ENCODE assay signal across 8 mouse cellular contexts in the genomic region with DNA sequence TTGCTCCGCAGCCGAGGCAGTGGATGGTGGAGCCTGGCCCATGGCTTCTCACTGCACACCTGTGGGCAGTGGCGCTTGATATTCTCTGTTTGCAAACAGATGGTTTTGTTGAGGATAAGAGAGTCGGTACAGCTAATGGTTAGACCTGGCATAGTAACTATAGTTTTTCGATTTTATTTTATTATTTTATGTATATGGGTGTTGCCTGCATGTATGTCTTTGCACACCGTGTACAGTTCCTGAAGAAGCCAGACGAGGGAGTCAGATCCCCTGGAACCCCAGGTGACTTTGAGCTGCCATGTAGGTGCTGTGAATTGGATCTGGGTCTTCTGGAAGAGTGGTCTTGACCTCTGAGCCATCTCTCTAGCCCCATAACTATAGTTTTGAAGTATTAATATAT. TPM values are rescaled to one million over a fixed set of nuclear protein-coding genes. Genes with fewer than 3 reads are reported as not detected.
DNase-seq lines count a peak whose midpoint lies in the region; ATAC-seq lines count a peak whose summit lies in the region.

No protein-coding gene starts in this region.

- peak; percentile 54 for DNase-seq in cerebellum, adult 9-10 months
- DNase-seq in cerebellum, postnatal 25 days = no peak
- DNase-seq in lung, postnatal 4 days = no peak
- DNase-seq in limb, embryonic 10.5 days (ENCODE audit: low spot score) = no peak
- DNase-seq in left cerebral cortex, postnatal 4 days = no peak
- no peak for DNase-seq in kidney, adult 18-20 months

- peak overlapping the region; percentile 37 for H3K4me3 ChIP-seq in lung, embryonic 15.5 days
- no peak overlapping the region for H3K4me3 ChIP-seq in limb, embryonic 10.5 days
- no peak overlapping the region for H3K4me3 ChIP-seq in stomach, embryonic 14.5 days (ENCODE audit: low read depth, low read length)

- no peaks in the 10 kb centered on the region for H3K9me3 ChIP-seq in lung, embryonic 15.5 days
- H3K9me3 ChIP-seq in limb, embryonic 10.5 days (replicated peaks) = no peaks in the 10 kb centered on the region
- H3K9me3 ChIP-seq in stomach, embryonic 14.5 days (ENCODE audit: control insufficient read depth, low read depth, low read length) = no peaks in the 10 kb centered on the region

- no peak for ATAC-seq in lung, embryonic 15.5 days (ENCODE audit: borderline replicate concordance, extremely low read depth, low FRiP score, low TSS enrichment)
- ATAC-seq in stomach, embryonic 14.5 days (ENCODE audit: insufficient number of reproducible peaks, insufficient read depth, low FRiP score, low read depth) = no peak

- peaks cover 97% of the 10 kb centered on the region for H3K4me1 ChIP-seq in lung, embryonic 15.5 days
- H3K4me1 ChIP-seq in limb, embryonic 10.5 days = peaks cover 61% of the 10 kb centered on the region
- H3K4me1 ChIP-seq in stomach, embryonic 14.5 days (ENCODE audit: control insufficient read depth, insufficient read depth, low read length) = peaks cover 63% of the 10 kb centered on the region

- intact Hi-C loops in left cerebral cortex, postnatal 4 days (cut with DNase I) = no loop called here

- peak overlapping the region; percentile 65 for H3K4me2 ChIP-seq in lung, embryonic 15.5 days
- H3K4me2 ChIP-seq in stomach, embryonic 14.5 days (replicated peaks; ENCODE audit: low read depth, low read length) = peak overlapping the region; percentile 44

- 80% methylated on average over 7 of the region's 7 CpGs for WGBS in lung, embryonic 15.5 days
- WGBS in limb, embryonic 10.5 days = 88% methylated on average over 7 of the region's 7 CpGs
- WGBS in stomach, embryonic 14.5 days = 85% methylated on average over 7 of the region's 7 CpGs

- H3K9ac ChIP-seq in lung, embryonic 15.5 days = peak overlapping the region; percentile 41
- no peak overlapping the region for H3K9ac ChIP-seq in stomach, embryonic 14.5 days (replicated peaks; ENCODE audit: low read depth, low read length)

- peak overlapping the region; percentile 98 for H3K27ac ChIP-seq in lung, embryonic 15.5 days
- H3K27ac ChIP-seq in limb, embryonic 10.5 days = peak overlapping the region; percentile 79; the same call in 1 of the 2 replicates
- peak overlapping the region; percentile 96; the same call in 1 of the 2 replicates for H3K27ac ChIP-seq in stomach, embryonic 14.5 days (ENCODE audit: low read length)

- no peaks in the 10 kb centered on the region for H3K36me3 ChIP-seq in lung, embryonic 15.5 days
- H3K36me3 ChIP-seq in limb, embryonic 10.5 days = peaks cover 21% of the 10 kb centered on the region
- H3K36me3 ChIP-seq in stomach, embryonic 14.5 days (ENCODE audit: control insufficient read depth, insufficient read depth, low read length) = 0 out of 2 replicates have a peak, but pooled peaks cover 2% of the 10 kb centered on the region

- no peaks in the 10 kb centered on the region for H3K27me3 ChIP-seq in lung, embryonic 15.5 days
- no peaks in the 10 kb centered on the region for H3K27me3 ChIP-seq in limb, embryonic 10.5 days (ENCODE audit: low read depth, poor library complexity, severe bottlenecking)
- no peaks in the 10 kb centered on the region for H3K27me3 ChIP-seq in stomach, embryonic 14.5 days (ENCODE audit: control insufficient read depth, insufficient read depth, low read length)

RNA-seq across cellular contexts. Expression of a gene that starts 18.7 kb away (rescaled TPM):
- 17.2 and 17.6 TPM in 2 replicates for polyA plus RNA-seq in lung, embryonic 15.5 days (2015; fragmentation: Nextera tagmentation; extraction: Ambion mirVana)
- polyA plus RNA-seq in limb, embryonic 10.5 days (2016; fragmentation: Nextera tagmentation; extraction: Ambion mirVana) = 11.2 and 12.0 TPM in 2 replicates
- polyA plus RNA-seq in stomach, embryonic 14.5 days (2014; fragmentation: Nextera tagmentation; extraction: Ambion mirVana) = 13.1 and 17.1 TPM in 2 replicates
- total RNA-seq in left cerebral cortex, postnatal 4 days (2021) = 10 to 100 TPM; 84.7 to 99.6 TPM

RNA-seq across cellular contexts. Expression of a gene that starts 53.7 kb away (rescaled TPM):
- 50.5 and 53.8 TPM in 2 replicates for polyA plus RNA-seq in lung, embryonic 15.5 days (2015; fragmentation: Nextera tagmentation; extraction: Ambion mirVana)
- polyA plus RNA-seq in limb, embryonic 10.5 days (2016; fragmentation: Nextera tagmentation; extraction: Ambion mirVana) = 55.9 and 56.9 TPM in 2 replicates
- 60.5 and 73.2 TPM in 2 replicates for polyA plus RNA-seq in stomach, embryonic 14.5 days (2014; fragmentation: Nextera tagmentation; extraction: Ambion mirVana)
- total RNA-seq in left cerebral cortex, postnatal 4 days (2021) = 10 to 100 TPM; 77.2 to 90.3 TPM
